In the genomic region with DNA sequence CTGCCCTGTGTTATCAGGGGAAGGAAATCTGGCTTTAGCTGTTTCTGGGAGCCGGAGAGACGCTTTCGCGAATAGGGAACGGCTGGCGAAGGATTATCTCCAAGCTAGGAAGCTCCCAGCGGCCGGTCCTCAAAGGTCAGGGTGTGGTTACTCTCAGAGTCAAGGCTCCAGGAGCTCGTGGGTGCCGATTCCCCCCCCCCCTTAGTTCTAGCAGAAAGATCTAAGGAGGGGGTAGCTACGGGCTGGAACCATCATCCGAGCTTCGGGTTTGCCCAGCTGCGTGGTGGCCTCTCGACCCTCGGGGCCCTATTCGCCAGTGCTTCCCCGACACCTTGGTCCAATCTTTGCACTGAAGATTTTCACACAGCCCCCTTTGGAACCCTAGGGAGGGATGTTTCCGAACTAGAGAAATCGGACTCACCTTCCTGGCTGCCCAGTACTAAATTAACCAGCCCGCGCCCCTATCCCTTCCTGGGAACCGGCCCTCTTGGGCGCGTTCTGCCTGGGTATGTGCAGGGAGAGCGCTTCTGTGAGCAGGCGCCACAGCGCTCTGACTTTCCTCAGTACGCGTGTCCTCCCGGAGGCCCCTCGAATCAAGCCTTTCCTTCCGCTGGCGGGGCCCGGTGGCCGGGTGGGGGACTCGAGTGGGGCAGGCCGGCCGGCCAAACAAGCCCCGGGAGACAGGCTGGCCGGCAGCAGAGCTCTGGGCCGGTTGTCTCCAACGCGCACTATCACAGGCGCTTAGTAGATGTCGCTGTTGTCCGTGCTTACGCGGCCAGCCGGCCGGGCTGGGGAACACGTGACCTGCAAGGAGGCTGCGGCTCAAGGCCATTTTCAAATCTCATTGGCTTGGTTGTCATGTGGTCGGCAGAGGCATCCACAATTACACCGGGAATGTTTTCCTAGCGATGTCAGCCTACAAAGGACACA, we compare ENCODE assay signal across 8 mouse cellular contexts. TPM values are rescaled to one million over a fixed set of nuclear protein-coding genes. Genes with fewer than 3 reads are reported as not detected.
DNase-seq lines count a peak whose midpoint lies in the region; ATAC-seq and TF ChIP-seq lines count a peak whose summit lies in the region.
"Had no signal": no experiment of that assay in that cellular context is flagged by ENCODE, and none has a peak within 500 bp of the region (broad histone marks: within the 10 kb centered on the region; RNA-seq: fewer than 3 reads in every experiment).

A gene (plus strand): TSS at position 903 of the 930 bp plus-strand sequence.

- ATAC-seq in heart, embryonic 13.5 days (ENCODE audit: extremely low read depth, insufficient number of reproducible peaks, low FRiP score, low TSS enrichment), result no peak; the same call in 1 of the 2 replicates

- H3K4me3 ChIP-seq in heart, embryonic 13.5 days, result peak within 1 kb of the TSS; percentile 30

- H3K4me2 ChIP-seq in heart, embryonic 13.5 days, result peak within 1 kb of the TSS; percentile 48

- peaks cover 8% of the 10 kb centered on the region for H3K4me1 ChIP-seq in heart, embryonic 13.5 days

- H3K9ac ChIP-seq in heart, embryonic 13.5 days, result no peak within 1 kb of the TSS

- H3K36me3 ChIP-seq in heart, embryonic 13.5 days, result no peaks in the 10 kb centered on the region

- H3K9me3 ChIP-seq in heart, embryonic 13.5 days, result no peaks in the 10 kb centered on the region

- H3K27ac ChIP-seq in heart, embryonic 13.5 days (replicated peaks), result no peak within 1 kb of the TSS

- peak; percentile 46 for TF ChIP-seq CTCF in brain, embryonic 14.5 days (IDR thresholded peaks at IDR 0.05; ENCODE audit: borderline replicate concordance, extremely low read depth, insufficient read depth, insufficient read length)

- WGBS in heart, embryonic 13.5 days, result 1% methylated on average over 56 of the region's 56 CpGs

- H3K27me3 ChIP-seq in heart, embryonic 13.5 days (replicated peaks), result peaks cover 97% of the 10 kb centered on the region

- no peak for TF ChIP-seq POLR2A in brain, embryonic 14.5 days (IDR thresholded peaks at IDR 0.05; ENCODE audit: borderline replicate concordance, extremely low read depth, insufficient read depth, insufficient read length, poor library complexity, severe bottlenecking)

- DNase-seq in R1 (ENCODE audit: low read depth, low spot score), result peak; percentile 92
- DNase-seq in brain, embryonic 14.5 days (ENCODE audit: low read depth), result peak; percentile 77
- peak; percentile 88 to 96 for DNase-seq in kidney, postnatal 25 days
- DNase-seq in ovary, postnatal 36 days (ENCODE audit: low spot score), result peak; percentile 76
- no peak for DNase-seq in frontal cortex, postnatal 10 days (ENCODE audit: low spot score in 2 of 2)
- no peak for DNase-seq in B cell, adult 2 months

RNA-seq across cellular contexts. Expression of the gene that starts here (rescaled TPM):
- polyA plus RNA-seq in brain, embryonic 14.5 days (2012; rRNA removed), result 0.04 and 0.14 TPM in 2 replicates
- 0.08 TPM in 1 of 2 replicates, not detected in the other for polyA plus RNA-seq in heart, embryonic 13.5 days (2015; fragmentation: Nextera tagmentation; extraction: Ambion mirVana)
- polyA plus RNA-seq: cortical plate, adult 2 months had no signal

Comparison
In these comparisons a context has a peak if more than half of its experiments do, and no peak if none do; other contexts are left out.
1. Peak in DNase-seq in brain, embryonic 14.5 days; RNA of the gene not detected or under 1 TPM.
2. DNase-seq: peak in R1 (single experiment), kidney, postnatal 25 days (2 of 2) and ovary, postnatal 36 days (single experiment); none in frontal cortex, postnatal 10 days (0 of 2) and B cell, adult 2 months (0 of 2).